Mouse (Mus musculus): ENCODE results near the gene Slc52a3. TPM values are rescaled to one million over a fixed set of nuclear protein-coding genes. Genes with fewer than 3 reads are reported as not detected.

The Slc52a3 gene
- polyA plus RNA-seq (2015; fragmentation: Nextera tagmentation; extraction: Ambion mirVana) = 1.6 and 1.8 TPM in 2 replicates

GRCm38 (mm10) chr2:151996229-151997189, at the start of gene Slc52a3:
Gene Slc52a3, plus strand, starts transcription at chr2:151996511.
- WGBS = 8% methylated on average over 35 of the region's 35 CpGs
- Histone ChIP-seq H3K4me2 (replicated peaks) (peak within 1 kb of the TSS; percentile 38), H3K9me3 (no peaks in the 10 kb centered on the region), H3K27ac (no peak within 1 kb of the TSS), H3K4me3 (peak within 1 kb of the TSS; percentile 14), H3K27me3 (peaks cover 82% of the 10 kb centered on the region), H3K9ac (no peak within 1 kb of the TSS), H3K4me1 (peaks cover 15% of the 10 kb centered on the region), H3K36me3 (no peaks in the 10 kb centered on the region)
- ATAC-seq (ENCODE audit: low FRiP score, low read depth) = 0 out of 2 replicates have a peak, but pooled peaks have one; percentile 34

GRCm38 (mm10) chr2:151947617-151948016, 48.7 kb upstream of the Slc52a3 start:
- Histone ChIP-seq H3K4me1 (no peaks in the 10 kb centered on the region), H3K4me3 (no peak overlapping the region), H3K27ac (no peak overlapping the region), H3K36me3 (no peaks in the 10 kb centered on the region), H3K4me2 (replicated peaks) (no peak overlapping the region), H3K27me3 (no peaks in the 10 kb centered on the region), H3K9me3 (no peaks in the 10 kb centered on the region), H3K9ac (no peak overlapping the region)
- 94% methylated on average over 2 of the region's 2 CpGs for WGBS
- no peak for ATAC-seq (ENCODE audit: low FRiP score, low read depth)

- Histone ChIP-seq H3K4me3 (no peak overlapping the region), H3K9me3 (no peaks in the 10 kb centered on the region), H3K9ac (no peak overlapping the region), H3K27ac (no peak overlapping the region), H3K36me3 (no peaks in the 10 kb centered on the region), H3K4me2 (replicated peaks) (no peak overlapping the region), H3K4me1 (no peaks in the 10 kb centered on the region), H3K27me3 (no peaks in the 10 kb centered on the region)
- 80% methylated on average over 7 of the region's 7 CpGs for WGBS
- ATAC-seq (ENCODE audit: low FRiP score, low read depth) = no peak
Observed at GRCm38 (mm10) chr2:151948311-151948710, 48.0 kb upstream of the Slc52a3 start.

GRCm38 (mm10) chr2:151949082-151949774, 47.1 kb upstream of the Slc52a3 start:
- no peak overlapping the region for H3K4me2 ChIP-seq (replicated peaks)
- no peaks in the 10 kb centered on the region for H3K9me3 ChIP-seq
- H3K27ac ChIP-seq = no peak overlapping the region
- H3K4me3 ChIP-seq = no peak overlapping the region
- no peaks in the 10 kb centered on the region for H3K36me3 ChIP-seq
- no peak for ATAC-seq (ENCODE audit: low FRiP score, low read depth)
- H3K27me3 ChIP-seq = no peaks in the 10 kb centered on the region
- no peak overlapping the region for H3K9ac ChIP-seq
- no peaks in the 10 kb centered on the region for H3K4me1 ChIP-seq
- whole genome bisulfite sequencing = 78% methylated on average over 2 of the region's 2 CpGs

- Histone ChIP-seq H3K9ac (no peak overlapping the region), H3K9me3 (no peaks in the 10 kb centered on the region), H3K27ac (no peak overlapping the region), H3K27me3 (no peaks in the 10 kb centered on the region), H3K4me1 (no peaks in the 10 kb centered on the region), H3K36me3 (no peaks in the 10 kb centered on the region), H3K4me3 (no peak overlapping the region), H3K4me2 (replicated peaks) (no peak overlapping the region)
- no peak for ATAC-seq (ENCODE audit: low FRiP score, low read depth)
- 88% methylated on average over 8 of the region's 8 CpGs for WGBS
Observed at GRCm38 (mm10) chr2:151953665-151954064, 42.6 kb upstream of the Slc52a3 start.

GRCm38 (mm10) chr2:151956500-151957137, 39.7 kb upstream of the Slc52a3 start:
- Histone ChIP-seq H3K27ac (no peak overlapping the region), H3K9ac (no peak overlapping the region), H3K4me3 (no peak overlapping the region), H3K36me3 (no peaks in the 10 kb centered on the region), H3K4me2 (replicated peaks) (no peak overlapping the region), H3K27me3 (no peaks in the 10 kb centered on the region), H3K9me3 (no peaks in the 10 kb centered on the region), H3K4me1 (peaks cover 4% of the 10 kb centered on the region)
- ATAC-seq (ENCODE audit: low FRiP score, low read depth) = no peak
- 82% methylated on average over 4 of the region's 4 CpGs for WGBS

GRCm38 (mm10) chr2:151959274-151959673, 37.0 kb upstream of the Slc52a3 start:
- no peak overlapping the region for H3K4me2 ChIP-seq (replicated peaks)
- H3K9ac ChIP-seq = no peak overlapping the region
- no peaks in the 10 kb centered on the region for H3K9me3 ChIP-seq
- peaks cover 27% of the 10 kb centered on the region for H3K4me1 ChIP-seq
- no peak overlapping the region for H3K4me3 ChIP-seq
- no peak for ATAC-seq (ENCODE audit: low FRiP score, low read depth)
- no peaks in the 10 kb centered on the region for H3K27me3 ChIP-seq
- 31% methylated on average over 5 of the region's 5 CpGs for WGBS
- H3K36me3 ChIP-seq = no peaks in the 10 kb centered on the region
- H3K27ac ChIP-seq = no peak overlapping the region

- Histone ChIP-seq H3K36me3 (no peaks in the 10 kb centered on the region), H3K9me3 (no peaks in the 10 kb centered on the region), H3K4me2 (replicated peaks) (no peak overlapping the region), H3K9ac (no peak overlapping the region), H3K4me3 (no peak overlapping the region), H3K4me1 (peaks cover 33% of the 10 kb centered on the region), H3K27me3 (no peaks in the 10 kb centered on the region), H3K27ac (0 out of 2 replicates have a peak overlapping the region, but pooled peaks have one; percentile 3)
- WGBS = 59% methylated on average over 9 of the region's 9 CpGs
- no peak for ATAC-seq (ENCODE audit: low FRiP score, low read depth)
Observed at GRCm38 (mm10) chr2:151961284-151962196, 34.8 kb upstream of the Slc52a3 start.

- H3K36me3 ChIP-seq = no peaks in the 10 kb centered on the region
- 58% methylated on average over 10 of the region's 10 CpGs for WGBS
- peak; percentile 77 for ATAC-seq (ENCODE audit: low FRiP score, low read depth)
- H3K4me3 ChIP-seq = no peak overlapping the region
- H3K27me3 ChIP-seq = no peaks in the 10 kb centered on the region
- H3K27ac ChIP-seq = peak overlapping the region; percentile 11; the same call in 1 of the 2 replicates
- H3K9me3 ChIP-seq = no peaks in the 10 kb centered on the region
- H3K9ac ChIP-seq = no peak overlapping the region
- H3K4me1 ChIP-seq = peaks cover 40% of the 10 kb centered on the region
- no peak overlapping the region; the same call in 1 of the 2 replicates for H3K4me2 ChIP-seq (replicated peaks)
Observed at GRCm38 (mm10) chr2:151962474-151962873, 33.8 kb upstream of the Slc52a3 start.

- Histone ChIP-seq H3K27ac (peak overlapping the region; percentile 11; the same call in 1 of the 2 replicates), H3K4me3 (no peak overlapping the region), H3K27me3 (no peaks in the 10 kb centered on the region), H3K4me2 (replicated peaks) (no peak overlapping the region), H3K9me3 (no peaks in the 10 kb centered on the region), H3K36me3 (no peaks in the 10 kb centered on the region), H3K9ac (no peak overlapping the region), H3K4me1 (peaks cover 47% of the 10 kb centered on the region)
- no peak for ATAC-seq (ENCODE audit: low FRiP score, low read depth)
- WGBS = 88% methylated on average over 5 of the region's 5 CpGs
Observed at GRCm38 (mm10) chr2:151963319-151963718, 33.0 kb upstream of the Slc52a3 start.

GRCm38 (mm10) chr2:151964052-151964451, 32.3 kb upstream of the Slc52a3 start:
- no peak overlapping the region for H3K4me3 ChIP-seq
- no peak overlapping the region for H3K9ac ChIP-seq
- H3K36me3 ChIP-seq = peaks cover 6% of the 10 kb centered on the region
- peaks cover 51% of the 10 kb centered on the region for H3K4me1 ChIP-seq
- no peak overlapping the region; the same call in 1 of the 2 replicates for H3K27ac ChIP-seq
- peak; percentile 38; the same call in 1 of the 2 replicates for ATAC-seq (ENCODE audit: low FRiP score, low read depth)
- H3K27me3 ChIP-seq = no peaks in the 10 kb centered on the region
- H3K9me3 ChIP-seq = no peaks in the 10 kb centered on the region
- 9% methylated on average over 9 of the region's 9 CpGs for WGBS
- H3K4me2 ChIP-seq (replicated peaks) = 0 out of 2 replicates have a peak overlapping the region, but pooled peaks have one; percentile 16

Data from limb, embryonic 13.5 days (tissue).